Mouse (Mus musculus): ENCODE measurements around the gene Lrrc63. TPM values are rescaled to one million over a fixed set of nuclear protein-coding genes. Genes with fewer than 3 reads are reported as not detected.

Gene Lrrc63
- polyA plus RNA-seq, 1 experiment from 2014 or later: not detected

DNA sequence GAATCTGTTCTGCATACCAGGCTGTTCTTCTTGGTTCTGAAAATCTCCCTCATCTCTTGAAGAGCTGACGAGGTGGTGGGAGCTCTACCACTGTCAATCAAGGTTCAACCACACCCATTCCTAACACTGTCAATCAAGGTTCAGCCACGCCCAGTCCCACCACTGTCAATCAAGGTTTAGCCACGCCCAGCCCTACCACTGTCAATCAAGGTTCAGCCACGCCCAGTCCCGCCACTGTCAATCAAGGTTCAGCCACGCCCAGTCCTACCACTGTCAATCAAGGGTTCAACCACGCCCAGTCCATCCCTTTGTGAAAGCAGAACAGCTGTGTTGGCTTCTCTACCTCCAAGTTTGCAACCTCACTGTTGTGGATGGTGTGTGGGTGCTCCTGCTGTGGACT is 66.2 kb downstream of the Lrrc63 start:
- H3K4me3 ChIP-seq: no peak overlapping the region
- 75% methylated on average over 7 of the region's 7 CpGs for WGBS
- H3K4me1 ChIP-seq (replicated peaks): 0 out of 2 replicates have a peak, but pooled peaks cover 8% of the 10 kb centered on the region
- H3K4me2 ChIP-seq: no peak overlapping the region
- no peak overlapping the region for H3K9ac ChIP-seq
- no peaks in the 10 kb centered on the region for H3K36me3 ChIP-seq
- H3K27me3 ChIP-seq: no peaks in the 10 kb centered on the region
- no peak for ATAC-seq (replicated peaks; ENCODE audit: insufficient number of reproducible peaks, insufficient read depth, low FRiP score, low read depth)
- H3K27ac ChIP-seq: no peak overlapping the region
- H3K9me3 ChIP-seq (replicated peaks): no peaks in the 10 kb centered on the region

- WGBS: 87% methylated on average over 8 of the region's 8 CpGs
- 0 out of 2 replicates have a peak, but pooled peaks cover 8% of the 10 kb centered on the region for H3K4me1 ChIP-seq (replicated peaks)
- H3K27me3 ChIP-seq: no peaks in the 10 kb centered on the region
- H3K9ac ChIP-seq: no peak overlapping the region
- no peaks in the 10 kb centered on the region for H3K36me3 ChIP-seq
- no peaks in the 10 kb centered on the region for H3K9me3 ChIP-seq (replicated peaks)
- no peak overlapping the region for H3K4me2 ChIP-seq
- no peak overlapping the region for H3K27ac ChIP-seq
- no peak for ATAC-seq (replicated peaks; ENCODE audit: insufficient number of reproducible peaks, insufficient read depth, low FRiP score, low read depth)
- no peak overlapping the region for H3K4me3 ChIP-seq
These were observed 66.7 kb downstream of the Lrrc63 start for GRCm38 (mm10) chr14:75063936-75064335.

- Histone ChIP-seq H3K4me3 (no peak overlapping the region), H3K9me3 (replicated peaks) (no peaks in the 10 kb centered on the region), H3K36me3 (no peaks in the 10 kb centered on the region), H3K9ac (no peak overlapping the region), H3K4me1 (replicated peaks) (0 out of 2 replicates have a peak, but pooled peaks cover 8% of the 10 kb centered on the region), H3K27me3 (no peaks in the 10 kb centered on the region), H3K4me2 (no peak overlapping the region), H3K27ac (no peak overlapping the region)
- WGBS: 29% methylated on average over 8 of the region's 8 CpGs
- no peak for ATAC-seq (replicated peaks; ENCODE audit: insufficient number of reproducible peaks, insufficient read depth, low FRiP score, low read depth)
These were observed 70.1 kb downstream of the Lrrc63 start for GRCm38 (mm10) chr14:75060562-75060961.

DNA sequence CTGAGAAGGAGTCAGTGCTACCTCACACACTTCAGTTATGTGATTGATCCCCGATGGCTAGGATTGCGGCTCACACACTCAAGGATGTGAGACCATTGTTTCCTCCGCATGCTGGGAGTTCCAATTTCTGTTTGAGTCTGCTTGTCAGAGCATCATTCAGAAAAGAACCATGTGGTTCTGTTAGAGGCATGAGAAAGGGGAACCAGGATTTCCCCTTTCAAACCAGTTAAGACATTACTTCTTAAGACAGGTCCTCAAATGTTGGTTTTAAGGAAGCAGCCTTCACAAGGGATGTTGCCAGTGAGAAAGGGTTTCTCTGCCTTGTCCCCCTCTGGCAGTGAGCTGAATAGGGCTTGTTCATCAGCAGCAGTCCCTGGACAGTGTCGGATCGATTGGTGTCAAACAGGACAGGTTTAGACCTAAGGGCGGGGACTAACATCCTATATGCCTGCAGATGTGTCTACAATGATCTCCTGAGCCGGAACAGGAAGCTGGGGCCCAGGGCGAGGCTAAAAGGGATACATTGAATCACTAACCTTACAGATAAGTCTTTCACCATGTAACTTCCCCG is 73.7 kb downstream of the Lrrc63 start:
- H3K4me3 ChIP-seq: no peak overlapping the region
- 0 out of 2 replicates have a peak, but pooled peaks cover 10% of the 10 kb centered on the region for H3K4me1 ChIP-seq (replicated peaks)
- H3K27ac ChIP-seq: no peak overlapping the region
- ATAC-seq (replicated peaks; ENCODE audit: insufficient number of reproducible peaks, insufficient read depth, low FRiP score, low read depth): no peak
- no peaks in the 10 kb centered on the region for H3K27me3 ChIP-seq
- no peaks in the 10 kb centered on the region for H3K36me3 ChIP-seq
- WGBS: 67% methylated on average over 9 of the region's 9 CpGs
- H3K9ac ChIP-seq: no peak overlapping the region
- H3K9me3 ChIP-seq (replicated peaks): no peaks in the 10 kb centered on the region
- no peak overlapping the region for H3K4me2 ChIP-seq

GRCm38 (mm10) chr14:75054455-75055343 is 76.0 kb downstream of the Lrrc63 start:
- Histone ChIP-seq H3K27me3 (no peaks in the 10 kb centered on the region), H3K27ac (no peak overlapping the region), H3K4me2 (no peak overlapping the region), H3K36me3 (no peaks in the 10 kb centered on the region), H3K4me1 (replicated peaks) (0 out of 2 replicates have a peak, but pooled peaks cover 2% of the 10 kb centered on the region), H3K9ac (no peak overlapping the region), H3K4me3 (no peak overlapping the region), H3K9me3 (replicated peaks) (no peaks in the 10 kb centered on the region)
- no peak for ATAC-seq (replicated peaks; ENCODE audit: insufficient number of reproducible peaks, insufficient read depth, low FRiP score, low read depth)
- WGBS: 68% methylated on average over 14 of the region's 14 CpGs

- no peak overlapping the region for H3K4me3 ChIP-seq
- H3K27me3 ChIP-seq: no peaks in the 10 kb centered on the region
- H3K4me2 ChIP-seq: no peak overlapping the region
- 0 out of 2 replicates have a peak, but pooled peaks cover 2% of the 10 kb centered on the region for H3K4me1 ChIP-seq (replicated peaks)
- no peak for ATAC-seq (replicated peaks; ENCODE audit: insufficient number of reproducible peaks, insufficient read depth, low FRiP score, low read depth)
- 61% methylated on average over 8 of the region's 8 CpGs for WGBS
- no peak overlapping the region for H3K9ac ChIP-seq
- H3K27ac ChIP-seq: no peak overlapping the region
- no peaks in the 10 kb centered on the region; the same call in 1 of the 2 replicates for H3K36me3 ChIP-seq
- no peaks in the 10 kb centered on the region for H3K9me3 ChIP-seq (replicated peaks)
These were observed 78.2 kb downstream of the Lrrc63 start for GRCm38 (mm10) chr14:75052451-75052850.

GRCm38 (mm10) chr14:75045184-75045583 is 85.5 kb downstream of the Lrrc63 start:
- Histone ChIP-seq H3K36me3 (no peaks in the 10 kb centered on the region; the same call in 1 of the 2 replicates), H3K4me1 (replicated peaks) (no peaks in the 10 kb centered on the region), H3K9ac (no peak overlapping the region), H3K4me2 (no peak overlapping the region), H3K27ac (no peak overlapping the region), H3K4me3 (no peak overlapping the region), H3K27me3 (no peaks in the 10 kb centered on the region), H3K9me3 (replicated peaks) (no peaks in the 10 kb centered on the region)
- no peak for ATAC-seq (replicated peaks; ENCODE audit: insufficient number of reproducible peaks, insufficient read depth, low FRiP score, low read depth)
- 52% methylated on average over 7 of the region's 7 CpGs for WGBS

GRCm38 (mm10) chr14:75035431-75035830 is 95.2 kb downstream of the Lrrc63 start:
- no peak for ATAC-seq (replicated peaks; ENCODE audit: insufficient number of reproducible peaks, insufficient read depth, low FRiP score, low read depth)
- Histone ChIP-seq H3K27ac (no peak overlapping the region), H3K9me3 (replicated peaks) (no peaks in the 10 kb centered on the region), H3K9ac (no peak overlapping the region), H3K4me1 (replicated peaks) (no peaks in the 10 kb centered on the region), H3K36me3 (no peaks in the 10 kb centered on the region), H3K4me3 (no peak overlapping the region), H3K4me2 (no peak overlapping the region), H3K27me3 (no peaks in the 10 kb centered on the region)
- 65% methylated on average over 11 of the region's 11 CpGs for WGBS

Other genes starting within 250 kb of the Lrrc63 start
- gene Lrch1, start 183.0 kb downstream of the Lrrc63 start, polyA plus RNA-seq (2015; fragmentation: Nextera tagmentation; extraction: Ambion mirVana): 10.9 and 12.6 TPM in 2 replicates
- 1.8 TPM in 2 replicates for gene Rubcnl, start 114.9 kb downstream of the Lrrc63 start, polyA plus RNA-seq (2015; fragmentation: Nextera tagmentation; extraction: Ambion mirVana)
- 20.6 and 42.9 TPM in 2 replicates for gene Lcp1, start 220 bp upstream of the Lrrc63 start, polyA plus RNA-seq (2015; fragmentation: Nextera tagmentation; extraction: Ambion mirVana)
- gene Cpb2, start 111.4 kb upstream of the Lrrc63 start, polyA plus RNA-seq (2015; fragmentation: Nextera tagmentation; extraction: Ambion mirVana): 0.11 and 0.80 TPM in 2 replicates
- gene Zc3h13, start 153.5 kb upstream of the Lrrc63 start, polyA plus RNA-seq (2015; fragmentation: Nextera tagmentation; extraction: Ambion mirVana): 19.2 and 22.9 TPM in 2 replicates

Measured in heart, embryonic 15.5 days (tissue).